Mouse (Mus musculus) lung, adult 2 months (tissue): ENCODE results near the gene Rusc1.

Experiments
- CTCF ChIP-seq: fragments of 200-500 bp; IDR thresholded peaks from 2 replicates; pipeline ENCODE4 v1.5.1; 2011; ENCODE audit warnings: mild to moderate bottlenecking, low read length, control low read depth; ENCODE audit not compliant: insufficient read depth
- POLR2A ChIP-seq: fragments of 200-500 bp; IDR thresholded peaks from 2 replicates; pipeline ENCODE4 v1.6.1; 2011; ENCODE audit warnings: low read depth, mild to moderate bottlenecking, control low read depth, low read length, borderline replicate concordance; ENCODE audit errors: extremely low read depth

DNA sequence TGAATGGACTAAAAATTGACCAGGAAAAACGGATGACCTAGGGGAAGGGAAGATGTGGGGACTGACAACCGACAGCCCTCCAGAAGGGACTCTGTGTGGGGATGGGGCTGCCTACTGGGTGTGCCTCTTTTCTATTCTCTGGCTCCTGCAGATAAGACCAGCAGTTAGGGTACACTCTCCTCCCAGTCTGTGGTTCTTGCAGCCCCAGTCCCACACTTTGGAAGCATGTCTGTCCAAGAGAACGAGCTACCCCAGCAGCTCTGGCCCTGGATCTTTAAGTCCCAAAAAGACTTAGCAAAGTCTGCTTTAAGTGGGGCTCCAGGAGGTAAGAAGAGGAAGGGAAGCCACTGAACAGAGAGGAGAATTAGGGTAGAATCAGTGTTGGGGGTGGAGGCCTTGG is 42.8 kb upstream of the Rusc1 start, which contains the start of gene Pklr:
- TF ChIP-seq POLR2A (no peak), CTCF (no peak)
